Mouse (Mus musculus) bone marrow macrophage, adult 2 months (primary cell): ENCODE results near the gene Asb15.

Experiments
- CTCF ChIP-seq: IDR thresholded peaks from 2 replicates; pipeline ENCODE4 v1.5.1; 2012; ENCODE audit warnings: low read depth, mild to moderate bottlenecking, low read length, moderate library complexity
- POLR2A ChIP-seq: IDR thresholded peaks from 2 replicates; pipeline ENCODE4 v1.6.1; 2012; ENCODE audit warnings: mild to moderate bottlenecking, low read depth, low read length, borderline replicate concordance

DNA sequence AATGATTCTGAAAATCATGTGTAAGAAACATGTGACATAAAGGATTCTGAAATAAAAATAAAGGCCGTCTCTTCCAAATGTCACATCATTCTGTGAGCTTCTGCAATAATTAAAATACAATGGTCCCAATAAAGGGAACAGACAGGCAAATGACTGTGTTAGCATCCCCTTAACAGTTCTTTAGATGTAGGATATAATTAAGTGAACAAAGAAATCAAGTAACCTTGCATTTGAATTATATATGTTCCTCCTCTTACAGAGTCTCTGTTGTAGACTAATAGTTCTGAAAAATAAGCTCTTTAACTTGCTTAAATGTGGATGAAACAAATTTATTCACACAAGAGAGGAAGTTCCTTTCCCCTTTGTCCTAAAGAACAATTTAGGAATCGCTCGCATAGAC lies 10.5 kb downstream of the Asb15 start:
- TF ChIP-seq CTCF (no peak), POLR2A (no peak)
